Mouse (Mus musculus): Measurements from ENCODE around the gene Dcaf7. TPM values are rescaled to one million over a fixed set of nuclear protein-coding genes. Genes with fewer than 3 reads are reported as not detected.

Dcaf7 gene
- 265 and 283 TPM in 2 replicates for total RNA-seq (2014; rRNA removed)
- polyA plus RNA-seq (2015; fragmentation: Nextera tagmentation; extraction: Ambion mirVana), result 127 and 137 TPM in 2 replicates

DNA sequence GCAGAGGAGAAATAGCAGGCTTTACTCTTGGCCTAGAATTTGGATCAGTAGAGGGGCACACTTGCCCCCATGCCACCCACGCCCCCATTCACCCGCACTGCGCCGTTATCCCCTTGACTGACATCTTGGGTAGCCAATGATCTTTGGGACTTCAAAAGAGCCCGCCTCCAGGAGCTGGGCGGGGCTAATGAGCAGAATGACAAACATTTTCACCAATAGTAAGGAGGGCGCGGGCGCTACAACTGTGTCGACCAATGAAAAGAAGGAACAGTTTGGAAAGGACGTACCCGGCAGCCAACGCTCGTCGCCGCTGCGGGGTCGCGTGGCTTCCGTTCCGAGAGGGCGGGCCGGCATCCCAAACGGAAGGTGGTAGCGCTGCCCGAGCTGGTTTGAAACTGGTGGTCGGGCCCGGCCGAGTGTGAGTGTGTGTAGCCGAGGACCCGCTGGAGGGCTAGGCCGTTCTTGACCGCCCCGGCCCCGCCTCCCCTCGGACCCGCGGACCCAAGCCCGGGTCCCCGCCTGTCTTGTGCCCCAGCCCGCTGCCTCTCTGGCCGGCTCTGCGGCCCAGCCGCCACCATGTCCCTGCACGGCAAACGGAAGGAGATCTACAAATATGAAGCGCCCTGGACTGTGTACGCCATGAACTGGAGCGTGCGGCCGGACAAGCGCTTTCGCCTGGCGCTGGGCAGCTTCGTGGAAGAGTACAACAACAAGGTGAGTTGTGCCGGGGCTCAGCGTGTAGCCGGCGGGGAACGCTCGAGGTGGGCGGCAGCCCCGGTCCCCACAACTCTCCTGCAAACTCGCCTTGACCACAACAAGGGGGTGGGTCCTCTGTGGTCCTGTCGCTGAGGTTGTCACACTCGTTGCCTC, at the start of gene Dcaf7:
Dcaf7 (plus strand) TSS at position 325 of the 870 bp plus-strand sequence.
- DNase-seq (ENCODE audit: low spot score) (peak; percentile 98), ATAC-seq (peak; percentile 97)
- H3K4me3 ChIP-seq (ENCODE audit: low read length), result peak within 1 kb of the TSS; percentile 72
- peaks cover 7% of the 10 kb centered on the region for H3K4me1 ChIP-seq (ENCODE audit: insufficient read depth, low read length)
- under 1% methylated on average over 66 of the region's 66 CpGs for WGBS
- peak within 1 kb of the TSS; percentile 95 for H3K27ac ChIP-seq
- TF ChIP-seq CTCF (IDR thresholded peaks at IDR 0.05; ENCODE audit: low read depth), result no peak; the same call in 1 of the 2 replicates
- no peaks in the 10 kb centered on the region for H3K27me3 ChIP-seq (ENCODE audit: insufficient read depth, low read length)
- no peaks in the 10 kb centered on the region for H3K9me3 ChIP-seq (ENCODE audit: low read length)
- no peaks in the 10 kb centered on the region for H3K36me3 ChIP-seq (ENCODE audit: insufficient read depth, low read length)
- H3K9ac ChIP-seq (replicated peaks; ENCODE audit: low read length), result peak within 1 kb of the TSS; percentile 78
- H3K4me2 ChIP-seq (ENCODE audit: low read depth, low read length), result peak within 1 kb of the TSS; percentile 67

DNA sequence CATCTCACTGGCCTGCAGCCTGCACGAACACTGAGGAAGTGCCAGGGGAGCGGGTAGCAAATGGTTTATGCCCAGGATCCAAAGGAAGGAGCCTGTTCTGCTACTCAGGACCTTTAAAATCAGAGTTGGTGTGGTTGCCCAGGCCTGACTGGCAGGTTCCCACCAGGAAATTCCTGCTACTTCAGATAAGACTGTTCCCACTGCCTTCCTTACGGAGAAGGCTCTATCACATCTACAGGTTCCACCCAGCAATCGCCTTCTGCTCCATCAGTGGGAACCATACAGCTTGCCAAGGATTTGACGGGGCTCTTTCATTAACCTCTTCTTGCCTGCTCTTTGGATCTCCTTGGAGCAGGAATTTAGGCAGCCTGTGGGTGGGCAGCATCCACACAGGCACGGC, 49.2 kb upstream of the Dcaf7 start:
- peak; percentile 34 for DNase-seq (ENCODE audit: low spot score)
- Histone ChIP-seq H3K36me3 (ENCODE audit: insufficient read depth, low read length) (no peaks in the 10 kb centered on the region), H3K9ac (replicated peaks; ENCODE audit: low read length) (no peak overlapping the region), H3K27ac (no peak overlapping the region), H3K27me3 (ENCODE audit: insufficient read depth, low read length) (no peaks in the 10 kb centered on the region), H3K9me3 (ENCODE audit: low read length) (no peaks in the 10 kb centered on the region), H3K4me3 (ENCODE audit: low read length) (no peak overlapping the region), H3K4me1 (ENCODE audit: insufficient read depth, low read length) (no peaks in the 10 kb centered on the region), H3K4me2 (ENCODE audit: low read depth, low read length) (no peak overlapping the region)
- 63% methylated on average over 6 of the region's 6 CpGs for WGBS
- no peak for TF ChIP-seq CTCF (IDR thresholded peaks at IDR 0.05; ENCODE audit: low read depth)
- no peak for ATAC-seq

DNA sequence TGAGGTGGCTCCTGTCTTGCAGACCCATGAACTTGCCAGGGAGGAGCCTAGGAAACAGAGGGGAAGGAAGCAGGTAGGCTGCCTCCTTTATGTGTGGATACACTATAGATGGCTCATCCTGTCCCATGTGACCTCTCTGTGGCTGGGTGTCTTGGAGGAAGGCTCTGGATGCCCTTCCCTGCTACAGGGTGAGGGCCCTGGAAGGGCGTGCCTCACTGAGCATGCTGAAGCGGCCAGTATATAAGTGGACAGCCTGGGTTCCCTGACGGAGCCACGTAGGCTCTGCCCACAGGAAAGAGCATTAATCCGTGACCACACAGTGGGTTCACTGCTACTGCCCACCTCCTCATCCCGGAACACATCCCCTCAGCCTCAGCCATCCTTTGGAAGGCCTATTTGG, 47.2 kb upstream of the Dcaf7 start:
- Histone ChIP-seq H3K27ac (no peak overlapping the region), H3K4me1 (ENCODE audit: insufficient read depth, low read length) (no peaks in the 10 kb centered on the region), H3K4me3 (ENCODE audit: low read length) (no peak overlapping the region), H3K9ac (replicated peaks; ENCODE audit: low read length) (no peak overlapping the region), H3K9me3 (ENCODE audit: low read length) (no peaks in the 10 kb centered on the region), H3K36me3 (ENCODE audit: insufficient read depth, low read length) (no peaks in the 10 kb centered on the region), H3K4me2 (ENCODE audit: low read depth, low read length) (no peak overlapping the region), H3K27me3 (ENCODE audit: insufficient read depth, low read length) (no peaks in the 10 kb centered on the region)
- ATAC-seq, result no peak
- WGBS, result 70% methylated on average over 6 of the region's 6 CpGs
- no peak for TF ChIP-seq CTCF (IDR thresholded peaks at IDR 0.05; ENCODE audit: low read depth)
- no peak for DNase-seq (ENCODE audit: low spot score)

DNA sequence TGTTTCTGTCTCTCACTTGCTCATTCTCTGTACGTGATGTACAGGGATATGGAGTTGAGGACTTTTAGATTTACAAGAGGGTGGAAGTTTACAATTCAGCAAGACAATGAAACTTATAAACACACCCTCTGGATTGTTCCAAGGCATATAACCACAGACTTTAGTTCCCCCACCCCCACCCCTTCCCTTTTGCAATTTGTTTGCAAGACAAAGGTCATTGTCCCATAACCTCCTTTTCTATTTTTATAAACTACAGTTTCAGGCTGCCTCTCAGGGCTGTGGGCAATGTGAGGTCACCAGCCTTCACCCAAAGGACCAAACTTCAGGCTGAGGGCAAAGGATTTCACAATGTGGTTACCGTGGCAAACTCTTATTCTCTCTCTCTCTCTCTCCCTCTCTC, 46.4 kb upstream of the Dcaf7 start:
- TF ChIP-seq CTCF (IDR thresholded peaks at IDR 0.05; ENCODE audit: low read depth), result no peak
- WGBS, result 67% methylated on average over 2 of the region's 2 CpGs
- Histone ChIP-seq H3K27me3 (ENCODE audit: insufficient read depth, low read length) (no peaks in the 10 kb centered on the region), H3K27ac (no peak overlapping the region), H3K4me3 (ENCODE audit: low read length) (no peak overlapping the region), H3K9me3 (ENCODE audit: low read length) (no peaks in the 10 kb centered on the region), H3K9ac (replicated peaks; ENCODE audit: low read length) (no peak overlapping the region), H3K4me2 (ENCODE audit: low read depth, low read length) (no peak overlapping the region), H3K4me1 (ENCODE audit: insufficient read depth, low read length) (no peaks in the 10 kb centered on the region), H3K36me3 (ENCODE audit: insufficient read depth, low read length) (no peaks in the 10 kb centered on the region)
- DNase-seq (ENCODE audit: low spot score) (no peak), ATAC-seq (no peak)

DNA sequence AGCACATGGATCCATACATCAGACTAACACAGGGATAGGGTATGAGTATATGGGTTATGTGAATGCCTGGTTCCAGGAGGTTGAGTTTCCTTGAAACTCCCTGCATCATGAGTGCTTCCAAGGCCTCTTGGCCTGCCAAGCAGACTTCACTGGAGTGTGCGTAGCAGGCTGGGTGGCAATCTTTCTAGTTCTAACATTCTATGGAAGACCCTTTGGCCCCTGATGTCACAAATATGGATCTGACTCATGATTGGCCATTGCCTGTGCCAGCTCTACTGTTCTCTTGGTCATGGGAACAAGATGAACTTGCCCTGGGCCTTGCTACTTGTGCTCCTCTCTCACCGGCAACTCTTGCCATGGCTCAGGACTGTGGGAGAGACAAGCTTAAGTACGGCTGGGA, 42.3 kb upstream of the Dcaf7 start, which contains the start of gene Ace3:
Ace3 (plus strand) TSS at position 301 of the 400 bp plus-strand sequence.
- Histone ChIP-seq H3K36me3 (ENCODE audit: insufficient read depth, low read length) (no peaks in the 10 kb centered on the region), H3K4me2 (ENCODE audit: low read depth, low read length) (no peak within 1 kb of the TSS), H3K4me3 (ENCODE audit: low read length) (no peak within 1 kb of the TSS), H3K4me1 (ENCODE audit: insufficient read depth, low read length) (no peaks in the 10 kb centered on the region), H3K27ac (no peak within 1 kb of the TSS), H3K9me3 (ENCODE audit: low read length) (no peaks in the 10 kb centered on the region), H3K27me3 (ENCODE audit: insufficient read depth, low read length) (no peaks in the 10 kb centered on the region), H3K9ac (replicated peaks; ENCODE audit: low read length) (no peak within 1 kb of the TSS)
- DNase-seq (ENCODE audit: low spot score) (no peak), ATAC-seq (no peak)
- TF ChIP-seq CTCF (IDR thresholded peaks at IDR 0.05; ENCODE audit: low read depth), result no peak
- 92% methylated on average over 3 of the region's 3 CpGs for WGBS

DNA sequence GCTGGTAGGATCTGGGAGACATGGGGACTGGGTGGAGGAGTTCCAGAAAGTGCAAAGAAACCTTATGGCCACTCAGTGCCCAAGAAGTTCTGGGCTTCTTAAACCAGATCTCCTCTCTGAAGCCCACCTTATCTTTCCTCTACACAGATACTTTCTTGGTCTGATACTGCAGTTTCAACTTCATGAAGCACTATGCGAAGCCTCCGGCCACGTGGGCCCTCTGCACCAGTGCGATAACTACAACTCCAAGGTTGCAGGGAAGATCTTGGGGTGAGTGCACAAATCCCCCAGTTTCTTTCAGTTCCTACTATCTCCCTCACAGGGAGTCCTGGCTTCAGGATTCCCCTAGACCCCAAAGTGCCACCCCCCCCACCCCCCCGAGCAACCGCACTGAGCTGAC, 36.6 kb upstream of the Dcaf7 start:
- no peak for ATAC-seq
- no peak for DNase-seq (ENCODE audit: low spot score)

DNA sequence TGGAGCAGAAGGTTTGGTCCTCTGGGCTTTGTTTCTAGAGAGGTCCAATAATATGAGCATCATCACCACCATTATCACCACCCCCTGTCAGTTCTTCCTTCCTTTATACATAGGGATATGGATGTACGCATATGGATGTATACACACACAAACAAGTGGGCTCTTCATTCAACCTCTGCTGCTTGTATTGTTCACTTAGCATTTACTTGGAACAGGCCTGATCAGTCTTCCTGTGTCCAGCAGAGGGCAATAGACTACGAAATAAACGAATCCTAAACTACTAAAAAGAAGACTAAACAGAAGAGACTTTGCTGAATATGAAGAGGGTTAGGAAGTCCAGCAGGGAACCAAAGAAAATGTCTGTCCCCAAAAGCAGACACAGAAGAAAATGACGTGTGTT, 35.0 kb upstream of the Dcaf7 start:
- no peaks in the 10 kb centered on the region for H3K4me1 ChIP-seq (ENCODE audit: insufficient read depth, low read length)
- DNase-seq (ENCODE audit: low spot score) (peak; percentile 59), ATAC-seq (no peak)
- 45% methylated on average over 4 of the region's 4 CpGs for WGBS
- H3K27me3 ChIP-seq (ENCODE audit: insufficient read depth, low read length), result no peaks in the 10 kb centered on the region
- peak; percentile 70 for TF ChIP-seq CTCF (IDR thresholded peaks at IDR 0.05; ENCODE audit: low read depth)
- no peaks in the 10 kb centered on the region for H3K36me3 ChIP-seq (ENCODE audit: insufficient read depth, low read length)
- H3K9me3 ChIP-seq (ENCODE audit: low read length), result no peaks in the 10 kb centered on the region
- no peak overlapping the region for H3K4me3 ChIP-seq (ENCODE audit: low read length)
- H3K4me2 ChIP-seq (ENCODE audit: low read depth, low read length), result no peak overlapping the region
- H3K27ac ChIP-seq, result no peak overlapping the region
- no peak overlapping the region for H3K9ac ChIP-seq (replicated peaks; ENCODE audit: low read length)

More for the DNA sequence above, 36.6 kb upstream of the Dcaf7 start:
- Histone ChIP-seq H3K27me3 (ENCODE audit: insufficient read depth, low read length) (no peaks in the 10 kb centered on the region), H3K36me3 (ENCODE audit: insufficient read depth, low read length) (no peaks in the 10 kb centered on the region), H3K9ac (replicated peaks; ENCODE audit: low read length) (no peak overlapping the region), H3K27ac (no peak overlapping the region), H3K4me2 (ENCODE audit: low read depth, low read length) (no peak overlapping the region), H3K4me1 (ENCODE audit: insufficient read depth, low read length) (no peaks in the 10 kb centered on the region), H3K9me3 (ENCODE audit: low read length) (no peaks in the 10 kb centered on the region), H3K4me3 (ENCODE audit: low read length) (no peak overlapping the region)
- WGBS, result 90% methylated on average over 6 of the region's 6 CpGs
- TF ChIP-seq CTCF (IDR thresholded peaks at IDR 0.05; ENCODE audit: low read depth), result no peak
